Mouse (Mus musculus): Measurements from ENCODE around the gene Hist1h3b. TPM values are rescaled to one million over a fixed set of nuclear protein-coding genes. Genes with fewer than 3 reads are reported as not detected.

Gene Hist1h3b
- polyA plus RNA-seq, 1 experiment from 2014 or later: 19.6 TPM

- no peak overlapping the region for H3K27ac ChIP-seq
- no peaks in the 10 kb centered on the region for H3K27me3 ChIP-seq
- H3K36me3 ChIP-seq (ENCODE audit: poor library complexity, severe bottlenecking): no peaks in the 10 kb centered on the region
- H3K9me3 ChIP-seq (replicated peaks): no peaks in the 10 kb centered on the region
- peak overlapping the region; percentile 39 for H3K4me2 ChIP-seq
- peaks cover 5% of the 10 kb centered on the region; the same call in 1 of the 2 replicates for H3K4me1 ChIP-seq
- no peak overlapping the region for H3K9ac ChIP-seq
- no peak overlapping the region for H3K4me3 ChIP-seq
- ATAC-seq: peak; percentile 90
- WGBS: 23% methylated on average over 21 of the region's 21 CpGs
Measured at GRCm38 (mm10) chr13:23772561-23773313, 20.7 kb downstream of the Hist1h3b start.

GRCm38 (mm10) chr13:23778339-23778738, 26.3 kb downstream of the Hist1h3b start:
- H3K9ac ChIP-seq: no peak overlapping the region
- H3K4me3 ChIP-seq: no peak overlapping the region
- no peaks in the 10 kb centered on the region for H3K4me1 ChIP-seq
- 90% methylated on average over 7 of the region's 7 CpGs for WGBS
- H3K27me3 ChIP-seq: no peaks in the 10 kb centered on the region
- H3K9me3 ChIP-seq (replicated peaks): no peaks in the 10 kb centered on the region
- no peak overlapping the region for H3K27ac ChIP-seq
- ATAC-seq: no peak
- H3K36me3 ChIP-seq (ENCODE audit: poor library complexity, severe bottlenecking): no peaks in the 10 kb centered on the region
- no peak overlapping the region for H3K4me2 ChIP-seq

- Histone ChIP-seq H3K4me2 (no peak overlapping the region), H3K36me3 (ENCODE audit: poor library complexity, severe bottlenecking) (no peaks in the 10 kb centered on the region)
Measured at GRCm38 (mm10) chr13:23779025-23779424, 27.0 kb downstream of the Hist1h3b start.

GRCm38 (mm10) chr13:23792520-23792919, 40.5 kb downstream of the Hist1h3b start:
- Histone ChIP-seq H3K36me3 (ENCODE audit: poor library complexity, severe bottlenecking) (no peaks in the 10 kb centered on the region), H3K9ac (no peak overlapping the region), H3K4me1 (no peaks in the 10 kb centered on the region), H3K4me3 (no peak overlapping the region), H3K4me2 (no peak overlapping the region), H3K27me3 (no peaks in the 10 kb centered on the region), H3K9me3 (replicated peaks) (no peaks in the 10 kb centered on the region), H3K27ac (no peak overlapping the region)
- WGBS: 47% methylated on average over 2 of the region's 2 CpGs
- peak; percentile 80 for ATAC-seq

More at GRCm38 (mm10) chr13:23779025-23779424, 27.0 kb downstream of the Hist1h3b start:
- no peak for ATAC-seq
- Histone ChIP-seq H3K4me3 (no peak overlapping the region), H3K27ac (no peak overlapping the region), H3K4me1 (no peaks in the 10 kb centered on the region), H3K9me3 (replicated peaks) (no peaks in the 10 kb centered on the region), H3K27me3 (no peaks in the 10 kb centered on the region), H3K9ac (no peak overlapping the region)
- WGBS: 88% methylated on average over 4 of the region's 4 CpGs

GRCm38 (mm10) chr13:23799405-23799804, 47.3 kb downstream of the Hist1h3b start:
- no peak overlapping the region for H3K9ac ChIP-seq
- H3K4me3 ChIP-seq: no peak overlapping the region
- 92% methylated on average over 5 of the region's 5 CpGs for WGBS
- ATAC-seq: no peak
- no peaks in the 10 kb centered on the region for H3K27me3 ChIP-seq
- H3K27ac ChIP-seq: no peak overlapping the region
- no peak overlapping the region for H3K4me2 ChIP-seq
- no peaks in the 10 kb centered on the region for H3K4me1 ChIP-seq
- H3K36me3 ChIP-seq (ENCODE audit: poor library complexity, severe bottlenecking): no peaks in the 10 kb centered on the region
- H3K9me3 ChIP-seq (replicated peaks): no peaks in the 10 kb centered on the region

Small RNA genes within 50 kb of the gene (microRNA-seq; reads per million reads assigned to microRNA genes)
- gene Gm44314 (not detected), gene Gm44484 (not detected)

Other genes starting within 250 kb of the Hist1h3b start
- 5.2 and 6.4 TPM in 2 replicates for gene Hist1h4h, start 221.2 kb upstream of the Hist1h3b start, polyA plus RNA-seq (2015; fragmentation: Nextera tagmentation; extraction: Ambion mirVana)
- gene Hist1h2af, start 218.4 kb upstream of the Hist1h3b start, polyA plus RNA-seq (2015; fragmentation: Nextera tagmentation; extraction: Ambion mirVana): 9.5 and 10.0 TPM in 2 replicates
- gene Hist1h3g, start 216.8 kb upstream of the Hist1h3b start, polyA plus RNA-seq (2015; fragmentation: Nextera tagmentation; extraction: Ambion mirVana): 10.0 and 11.6 TPM in 2 replicates
- gene Hist1h2bh, start 208.9 kb upstream of the Hist1h3b start, polyA plus RNA-seq (2015; fragmentation: Nextera tagmentation; extraction: Ambion mirVana): 0.76 and 0.97 TPM in 2 replicates
- gene Hist1h3f, start 208.2 kb upstream of the Hist1h3b start, polyA plus RNA-seq (2015; fragmentation: Nextera tagmentation; extraction: Ambion mirVana): 1.2 and 1.3 TPM in 2 replicates
- 1.6 and 2.2 TPM in 2 replicates for gene Hist1h4f, start 200.6 kb upstream of the Hist1h3b start, polyA plus RNA-seq (2015; fragmentation: Nextera tagmentation; extraction: Ambion mirVana)
- 0.54 and 0.68 TPM in 2 replicates for gene Hist1h1d, start 199.0 kb upstream of the Hist1h3b start, polyA plus RNA-seq (2015; fragmentation: Nextera tagmentation; extraction: Ambion mirVana)
- 4.6 and 6.9 TPM in 2 replicates for gene Hist1h3e, start 189.9 kb upstream of the Hist1h3b start, polyA plus RNA-seq (2015; fragmentation: Nextera tagmentation; extraction: Ambion mirVana)
- 120 and 139 TPM in 2 replicates for gene Hist1h2ae, start 181.0 kb upstream of the Hist1h3b start, polyA plus RNA-seq (2015; fragmentation: Nextera tagmentation; extraction: Ambion mirVana)
- 8.9 and 11.5 TPM in 2 replicates for gene Hist1h2bg, start 180.9 kb upstream of the Hist1h3b start, polyA plus RNA-seq (2015; fragmentation: Nextera tagmentation; extraction: Ambion mirVana)
- gene Hist1h2bf, start 178.1 kb upstream of the Hist1h3b start, polyA plus RNA-seq (2015; fragmentation: Nextera tagmentation; extraction: Ambion mirVana): 10.3 and 11.2 TPM in 2 replicates
- 3.8 and 4.8 TPM in 2 replicates for gene Hist1h2ad, start 177.9 kb upstream of the Hist1h3b start, polyA plus RNA-seq (2015; fragmentation: Nextera tagmentation; extraction: Ambion mirVana)
- 8.8 TPM in 2 replicates for gene Hist1h3d, start 176.5 kb upstream of the Hist1h3b start, polyA plus RNA-seq (2015; fragmentation: Nextera tagmentation; extraction: Ambion mirVana)
- 160 and 172 TPM in 2 replicates for gene Hist1h4d, start 170.7 kb upstream of the Hist1h3b start, polyA plus RNA-seq (2015; fragmentation: Nextera tagmentation; extraction: Ambion mirVana)
- 2.6 and 2.9 TPM in 2 replicates for gene Hist1h2be, start 131.1 kb upstream of the Hist1h3b start, polyA plus RNA-seq (2015; fragmentation: Nextera tagmentation; extraction: Ambion mirVana)
- gene Hist1h1e, start 129.7 kb upstream of the Hist1h3b start, polyA plus RNA-seq (2015; fragmentation: Nextera tagmentation; extraction: Ambion mirVana): 25.7 and 29.7 TPM in 2 replicates
- gene Hist1h2ac, start 68.3 kb upstream of the Hist1h3b start, polyA plus RNA-seq (2015; fragmentation: Nextera tagmentation; extraction: Ambion mirVana): 1.0 and 1.3 TPM in 2 replicates
- gene Hist1h2bc, start 68.1 kb upstream of the Hist1h3b start, polyA plus RNA-seq (2015; fragmentation: Nextera tagmentation; extraction: Ambion mirVana): 34.1 and 41.4 TPM in 2 replicates
- gene Hist1h1t, start 56.5 kb upstream of the Hist1h3b start, polyA plus RNA-seq (2015; fragmentation: Nextera tagmentation; extraction: Ambion mirVana): not detected in 2 replicates
- 6.5 and 7.9 TPM in 2 replicates for gene Hist1h4c, start 53.8 kb upstream of the Hist1h3b start, polyA plus RNA-seq (2015; fragmentation: Nextera tagmentation; extraction: Ambion mirVana)
- 2.2 and 2.8 TPM in 2 replicates for gene Hfe, start 41.4 kb upstream of the Hist1h3b start, polyA plus RNA-seq (2015; fragmentation: Nextera tagmentation; extraction: Ambion mirVana)
- 17.8 and 20.5 TPM in 2 replicates for gene Hist1h1c, start 13.5 kb upstream of the Hist1h3b start, polyA plus RNA-seq (2015; fragmentation: Nextera tagmentation; extraction: Ambion mirVana)
- 8.8 and 10.8 TPM in 2 replicates for gene Hist1h3c, start 6.7 kb upstream of the Hist1h3b start, polyA plus RNA-seq (2015; fragmentation: Nextera tagmentation; extraction: Ambion mirVana)
- 3.0 and 5.5 TPM in 2 replicates for gene Hist1h2bb, start 5.5 kb upstream of the Hist1h3b start, polyA plus RNA-seq (2015; fragmentation: Nextera tagmentation; extraction: Ambion mirVana)
- gene Hist1h2ab, start 1.1 kb upstream of the Hist1h3b start, polyA plus RNA-seq (2015; fragmentation: Nextera tagmentation; extraction: Ambion mirVana): 58.6 and 70.5 TPM in 2 replicates
- gene Hist1h4b, start 4.7 kb downstream of the Hist1h3b start, polyA plus RNA-seq (2015; fragmentation: Nextera tagmentation; extraction: Ambion mirVana): 5.7 and 6.1 TPM in 2 replicates
- 0.64 and 1.1 TPM in 2 replicates for gene Hist1h4a, start 9.0 kb downstream of the Hist1h3b start, polyA plus RNA-seq (2015; fragmentation: Nextera tagmentation; extraction: Ambion mirVana)
- gene Hist1h3a, start 10.1 kb downstream of the Hist1h3b start, polyA plus RNA-seq (2015; fragmentation: Nextera tagmentation; extraction: Ambion mirVana): 6.3 and 7.2 TPM in 2 replicates
- 4.6 and 6.0 TPM in 2 replicates for gene Hist1h1a, start 11.4 kb downstream of the Hist1h3b start, polyA plus RNA-seq (2015; fragmentation: Nextera tagmentation; extraction: Ambion mirVana)
- gene Trim38, start 17.6 kb downstream of the Hist1h3b start, polyA plus RNA-seq (2015; fragmentation: Nextera tagmentation; extraction: Ambion mirVana): 0.08 TPM in 1 of 2 replicates, not detected in the other
- not detected in 2 replicates for gene Slc17a2, start 54.7 kb downstream of the Hist1h3b start, polyA plus RNA-seq (2015; fragmentation: Nextera tagmentation; extraction: Ambion mirVana)
- gene Slc17a3, start 87.2 kb downstream of the Hist1h3b start, polyA plus RNA-seq (2015; fragmentation: Nextera tagmentation; extraction: Ambion mirVana): not detected in 2 replicates
- not detected in 2 replicates for gene Slc17a1, start 115.5 kb downstream of the Hist1h3b start, polyA plus RNA-seq (2015; fragmentation: Nextera tagmentation; extraction: Ambion mirVana)
- gene Slc17a4, start 162.7 kb downstream of the Hist1h3b start, polyA plus RNA-seq (2015; fragmentation: Nextera tagmentation; extraction: Ambion mirVana): not detected in 2 replicates
- not detected in 2 replicates for gene Hist1h2ba, start 181.9 kb downstream of the Hist1h3b start, polyA plus RNA-seq (2015; fragmentation: Nextera tagmentation; extraction: Ambion mirVana)
- gene Hist1h2aa, start 182.2 kb downstream of the Hist1h3b start, polyA plus RNA-seq (2015; fragmentation: Nextera tagmentation; extraction: Ambion mirVana): not detected in 2 replicates
- 2.1 and 2.6 TPM in 2 replicates for gene Scgn, start 238.9 kb downstream of the Hist1h3b start, polyA plus RNA-seq (2015; fragmentation: Nextera tagmentation; extraction: Ambion mirVana)